Mouse (Mus musculus) kidney, postnatal 0 days (tissue): ENCODE measurements around the gene BC005624. TPM values are rescaled to one million over a fixed set of nuclear protein-coding genes. Genes with fewer than 3 reads are reported as not detected.
A peak's percentile ranks its signal among the peaks of the same experiment; 100 is the strongest.
"Not testable (repeated sequence)": the region's sequence is repeated elsewhere in the genome, so short reads cannot be mapped to it uniquely, and the experiment has no call there.

Source experiments
- ATAC-seq: fragments of 200-750 bp; cut with Nextera tagmentation; replicated peaks from 2 replicates; pipeline ENCODE4 v1.8.0; 2017; ENCODE audit warnings: low read depth, moderate number of reproducible peaks, moderate TSS enrichment, moderate library complexity; ENCODE audit not compliant: low FRiP score
- DNase-seq: peaks from one replicate; pipeline ENCODE4 v3.0.0-alpha.2; 2016; ENCODE audit warnings: low spot score
- H3K27ac ChIP-seq: fragments of 300-500 bp; sonication (generic); 2 replicates; pipeline ENCODE4 v1.5.1; 2014; ENCODE audit warnings: mild to moderate bottlenecking
- H3K27me3 ChIP-seq: fragments of 300-500 bp; sonication (generic); 2 replicates; pipeline ENCODE4 v1.6.1; 2014; ENCODE audit warnings: low read length, mixed read lengths; ENCODE audit not compliant: insufficient read depth
- H3K36me3 ChIP-seq: fragments of 300-500 bp; sonication (generic); 2 replicates; pipeline ENCODE4 v1.6.1; 2014; ENCODE audit warnings: low read length, mixed read lengths; ENCODE audit not compliant: insufficient read depth
- H3K4me1 ChIP-seq: fragments of 300-500 bp; sonication (generic); replicated peaks from 2 replicates; pipeline ENCODE4 v1.6.1; 2014; ENCODE audit warnings: antibody characterized with exemption, low read length, mixed read lengths; ENCODE audit not compliant: insufficient read depth
- H3K4me2 ChIP-seq: fragments of 300-500 bp; sonication (generic); 2 replicates; pipeline ENCODE4 v1.6.1; 2014; ENCODE audit warnings: mild to moderate bottlenecking, low read length, moderate library complexity, mixed read lengths
- H3K4me3 ChIP-seq: fragments of 300-500 bp; sonication (generic); replicated peaks from 2 replicates; pipeline ENCODE4 v1.5.1; 2014; ENCODE audit warnings: low read depth, low read length
- H3K9ac ChIP-seq: fragments of 300-500 bp; sonication (generic); 2 replicates; pipeline ENCODE4 v1.6.1; 2014; ENCODE audit warnings: low read depth, low read length
- H3K9me3 ChIP-seq: fragments of 300-500 bp; sonication (generic); replicated peaks from 2 replicates; pipeline ENCODE4 v1.6.1; 2016; ENCODE audit warnings: low read length, inconsistent platforms, mixed read lengths
- CTCF ChIP-seq: IDR thresholded peaks from 2 replicates; pipeline ENCODE4 v1.5.1; 2016; ENCODE audit warnings: antibody characterized with exemption, low read depth, mild to moderate bottlenecking, moderate library complexity
- WGBS: fragments of 180-500 bp; shearing (Covaris S2); extraction: QIAGEN DNeasy Blood & Tissue Kit; methylation state at CpG from one replicate; pipeline ENCODE4 v1.1.7; 2014; 5-methylcytosine and 5-hydroxymethylcytosine counted together
- polyA plus RNA-seq: library from polyadenylated mRNA; unstranded; fragments of >200 nt; fragmentation: Nextera tagmentation; extraction: Ambion mirVana; gene quantifications from 2 replicates; pipeline ENCODE4 v1.2.1, GENCODE M21; 2015

Gene BC005624
- polyA plus RNA-seq, 1 experiment from 2014 or later = 47.2 TPM

GRCm38 (mm10) chr2:30933917-30934450 is 48.0 kb downstream of the BC005624 start:
- no peaks in the 10 kb centered on the region for H3K36me3 ChIP-seq
- peaks cover 9% of the 10 kb centered on the region; the same call in 1 of the 2 replicates for H3K4me1 ChIP-seq
- H3K27me3 ChIP-seq = no peaks in the 10 kb centered on the region
- no peak for ATAC-seq
- TF ChIP-seq CTCF = peak; percentile 97
- no peaks in the 10 kb centered on the region for H3K9me3 ChIP-seq
- DNase-seq = peak; percentile 89
- H3K27ac ChIP-seq = no peak overlapping the region
- H3K4me3 ChIP-seq = no peak overlapping the region
- H3K4me2 ChIP-seq = no peak overlapping the region
- 21% methylated on average over 7 of the region's 7 CpGs for WGBS
- H3K9ac ChIP-seq = no peak overlapping the region

DNA sequence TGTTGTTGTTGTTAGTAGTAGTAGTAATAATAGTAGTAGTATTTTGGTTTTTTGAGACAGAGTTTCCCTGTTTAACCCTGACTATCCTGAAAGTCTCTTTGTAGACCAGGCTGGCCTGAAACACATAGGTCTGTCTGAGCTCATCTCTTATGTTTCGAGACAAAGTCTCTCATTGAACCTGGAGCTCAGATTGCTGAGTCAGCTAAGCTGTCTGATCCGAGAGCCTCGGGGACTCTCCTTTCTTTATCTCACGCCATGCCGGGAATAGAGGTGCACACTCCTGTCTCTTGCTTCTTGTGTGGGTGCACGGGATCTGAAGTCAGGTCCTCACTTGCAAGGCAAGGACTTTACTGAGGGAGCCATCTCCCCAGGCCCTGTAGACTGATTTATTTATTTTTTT is 49.0 kb downstream of the BC005624 start:
- Histone ChIP-seq H3K27ac (no peak overlapping the region), H3K4me1 (peaks cover 12% of the 10 kb centered on the region; the same call in 1 of the 2 replicates), H3K9ac (no peak overlapping the region), H3K4me3 (no peak overlapping the region), H3K9me3 (no peaks in the 10 kb centered on the region), H3K36me3 (no peaks in the 10 kb centered on the region), H3K4me2 (no peak overlapping the region), H3K27me3 (no peaks in the 10 kb centered on the region)
- ATAC-seq (no peak), DNase-seq (no peak)
- WGBS = 77% methylated on average over 6 of the region's 6 CpGs
- TF ChIP-seq CTCF = no peak

DNA sequence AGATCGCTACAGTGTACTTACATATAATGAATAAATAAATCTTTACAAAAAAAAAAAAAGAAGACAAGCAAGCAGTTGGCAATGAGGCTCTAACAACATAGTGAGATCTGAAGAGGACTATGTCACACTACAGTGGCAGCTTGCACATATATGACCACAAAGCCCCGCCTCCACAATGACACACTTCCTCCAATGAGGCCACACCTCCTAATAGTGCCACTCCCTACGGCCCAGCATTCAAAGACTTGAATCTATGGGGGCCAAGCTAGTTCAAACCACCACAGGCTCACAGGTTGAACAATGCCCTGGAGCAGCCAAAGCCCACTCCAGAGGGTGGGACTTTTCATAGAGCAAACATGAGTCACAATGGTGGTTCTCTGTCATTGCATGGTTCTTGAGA is 50.1 kb downstream of the BC005624 start:
- Histone ChIP-seq H3K27ac (no peak overlapping the region), H3K27me3 (no peaks in the 10 kb centered on the region), H3K9ac (no peak overlapping the region), H3K36me3 (no peaks in the 10 kb centered on the region), H3K4me3 (no peak overlapping the region), H3K4me2 (no peak overlapping the region), H3K9me3 (no peaks in the 10 kb centered on the region), H3K4me1 (peaks cover 12% of the 10 kb centered on the region; the same call in 1 of the 2 replicates)
- no peak for ATAC-seq
- DNase-seq = no peak
- WGBS = 81% methylated on average over 3 of the region's 3 CpGs
- no peak for TF ChIP-seq CTCF

- not testable (repeated sequence) for DNase-seq, H3K9ac ChIP-seq, H3K27me3 ChIP-seq, H3K27ac ChIP-seq, H3K9me3 ChIP-seq, H3K36me3 ChIP-seq, H3K4me3 ChIP-seq, H3K4me2 ChIP-seq, ATAC-seq
- peaks cover 12% of the 10 kb centered on the region; the same call in 1 of the 2 replicates for H3K4me1 ChIP-seq
- 94% methylated on average over 2 of the region's 2 CpGs for WGBS
Observed at GRCm38 (mm10) chr2:30930846-30931245, 51.2 kb downstream of the BC005624 start.

DNA sequence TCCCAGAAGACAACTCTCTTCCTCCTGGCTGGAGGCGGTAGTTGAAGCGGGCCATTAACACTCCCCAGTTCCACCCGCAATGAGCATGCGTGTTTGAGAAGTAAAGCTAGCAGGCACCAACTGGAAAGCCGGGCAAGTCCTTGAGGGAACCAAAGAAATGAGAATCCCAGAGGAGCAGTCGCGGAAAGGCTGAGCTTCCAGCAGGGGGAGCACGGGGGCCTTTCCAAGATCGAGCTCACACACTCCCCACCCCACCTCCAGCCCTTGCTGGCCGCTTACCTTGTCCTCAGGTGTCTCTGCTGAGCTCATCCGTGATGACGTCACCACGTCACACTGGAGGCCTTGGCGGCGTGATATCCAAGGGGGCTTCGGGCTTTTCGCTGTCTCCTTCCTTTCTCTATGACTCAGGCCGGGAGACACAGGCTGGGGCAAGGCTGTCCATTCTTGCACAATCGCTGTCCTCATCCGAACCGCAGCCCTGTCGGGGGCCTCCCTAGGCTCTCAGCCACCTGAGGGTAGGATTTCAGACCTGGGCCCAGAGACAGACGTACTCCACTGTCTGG is 52.4 kb downstream of the BC005624 start, which contains the start of gene Ptges:
Ptges (minus strand) TSS at position 381 of the 563 bp plus-strand sequence.
- ATAC-seq (peak; percentile 42), DNase-seq (peak; percentile 84)
- Histone ChIP-seq H3K27me3 (no peaks in the 10 kb centered on the region), H3K27ac (no peak within 1 kb of the TSS), H3K4me1 (peaks cover 12% of the 10 kb centered on the region; the same call in 1 of the 2 replicates), H3K4me3 (no peak within 1 kb of the TSS), H3K9ac (peak within 1 kb of the TSS; percentile 32; the same call in 1 of the 2 replicates), H3K36me3 (no peaks in the 10 kb centered on the region), H3K4me2 (peak within 1 kb of the TSS; percentile 52), H3K9me3 (no peaks in the 10 kb centered on the region)
- WGBS = 3% methylated on average over 23 of the region's 23 CpGs
- peak; percentile 75 for TF ChIP-seq CTCF

DNA sequence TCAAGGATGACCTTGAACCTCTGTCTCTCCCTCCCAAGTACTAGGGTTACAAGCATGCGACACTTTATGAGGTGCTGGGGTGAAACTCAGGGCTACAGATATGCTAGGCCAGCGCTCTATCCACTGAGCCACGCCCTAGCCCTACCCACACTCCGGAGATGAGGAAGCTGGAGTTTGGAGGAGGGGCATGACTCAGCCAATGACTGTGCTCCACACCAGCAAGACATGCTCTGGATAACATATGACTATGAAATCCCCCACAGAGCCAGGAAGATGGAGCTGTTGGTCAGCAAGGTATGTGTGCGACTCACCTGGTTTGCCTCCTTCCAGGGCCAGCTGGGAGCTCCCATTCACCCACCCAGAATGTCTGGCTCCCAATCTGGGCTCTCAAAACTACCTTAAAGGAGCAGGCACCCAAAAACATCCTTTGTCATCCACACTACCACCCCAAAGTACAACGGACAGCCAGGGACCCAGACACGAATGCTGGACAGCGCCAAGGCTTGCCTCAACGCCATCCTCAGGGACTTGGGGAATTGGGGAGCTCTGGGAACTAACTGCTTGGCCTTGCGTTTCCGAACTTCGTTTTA is 53.0 kb downstream of the BC005624 start:
- Histone ChIP-seq H3K36me3 (no peaks in the 10 kb centered on the region), H3K4me3 (no peak overlapping the region), H3K27me3 (no peaks in the 10 kb centered on the region), H3K4me2 (peak overlapping the region; percentile 52), H3K4me1 (peaks cover 12% of the 10 kb centered on the region; the same call in 1 of the 2 replicates), H3K27ac (no peak overlapping the region), H3K9ac (0 out of 2 replicates have a peak overlapping the region, but pooled peaks have one; percentile 23), H3K9me3 (no peaks in the 10 kb centered on the region)
- no peak for DNase-seq
- TF ChIP-seq CTCF = no peak
- 0 out of 2 replicates have a peak, but pooled peaks have one; percentile 59 for ATAC-seq
- 24% methylated on average over 12 of the region's 12 CpGs for WGBS
